Mouse (Mus musculus): ENCODE data around the gene Dhrs2. TPM values are rescaled to one million over a fixed set of nuclear protein-coding genes. Genes with fewer than 3 reads are reported as not detected.
A peak's percentile ranks its signal among the peaks of the same experiment; 100 is the strongest.

Gene Dhrs2
- polyA plus RNA-seq, 1 experiment from 2014 or later = 1.4 TPM

GRCm38 (mm10) chr14:55193876-55194635 lies 27.8 kb upstream of the Dhrs2 start:
- Histone ChIP-seq H3K4me1 (ENCODE audit: control insufficient read depth, insufficient read depth, low read depth, low read length) (peaks cover 10% of the 10 kb centered on the region), H3K9ac (ENCODE audit: low read depth, low read length) (no peak overlapping the region), H3K27ac (ENCODE audit: low read depth, low read length) (no peak overlapping the region), H3K4me3 (ENCODE audit: low read length) (no peak overlapping the region), H3K4me2 (ENCODE audit: low read length) (no peak overlapping the region), H3K9me3 (ENCODE audit: control insufficient read depth, low read length) (no peaks in the 10 kb centered on the region), H3K27me3 (replicated peaks; ENCODE audit: control insufficient read depth, insufficient read depth, low read length) (no peaks in the 10 kb centered on the region), H3K36me3 (ENCODE audit: control insufficient read depth, insufficient read depth, low read length) (no peaks in the 10 kb centered on the region)
- 71% methylated on average over 14 of the region's 14 CpGs for WGBS
- no peak for ATAC-seq

GRCm38 (mm10) chr14:55194786-55195185 lies 27.0 kb upstream of the Dhrs2 start:
- no peak overlapping the region for H3K4me2 ChIP-seq (ENCODE audit: low read length)
- no peaks in the 10 kb centered on the region for H3K27me3 ChIP-seq (replicated peaks; ENCODE audit: control insufficient read depth, insufficient read depth, low read length)
- H3K36me3 ChIP-seq (ENCODE audit: control insufficient read depth, insufficient read depth, low read length) = no peaks in the 10 kb centered on the region
- H3K9me3 ChIP-seq (ENCODE audit: control insufficient read depth, low read length) = no peaks in the 10 kb centered on the region
- no peak for ATAC-seq
- H3K9ac ChIP-seq (ENCODE audit: low read depth, low read length) = no peak overlapping the region
- H3K27ac ChIP-seq (ENCODE audit: low read depth, low read length) = no peak overlapping the region
- H3K4me3 ChIP-seq (ENCODE audit: low read length) = no peak overlapping the region
- peaks cover 3% of the 10 kb centered on the region for H3K4me1 ChIP-seq (ENCODE audit: control insufficient read depth, insufficient read depth, low read depth, low read length)
- WGBS = 59% methylated on average over 6 of the region's 6 CpGs

- no peaks in the 10 kb centered on the region for H3K9me3 ChIP-seq (ENCODE audit: control insufficient read depth, low read length)
- no peak for ATAC-seq
- no peak overlapping the region for H3K27ac ChIP-seq (ENCODE audit: low read depth, low read length)
- 80% methylated on average over 2 of the region's 2 CpGs for WGBS
- no peak overlapping the region for H3K9ac ChIP-seq (ENCODE audit: low read depth, low read length)
- no peaks in the 10 kb centered on the region; the same call in none of the 2 replicates for H3K4me1 ChIP-seq (ENCODE audit: control insufficient read depth, insufficient read depth, low read depth, low read length)
- no peaks in the 10 kb centered on the region for H3K27me3 ChIP-seq (replicated peaks; ENCODE audit: control insufficient read depth, insufficient read depth, low read length)
- no peaks in the 10 kb centered on the region for H3K36me3 ChIP-seq (ENCODE audit: control insufficient read depth, insufficient read depth, low read length)
- H3K4me3 ChIP-seq (ENCODE audit: low read length) = no peak overlapping the region
- no peak overlapping the region for H3K4me2 ChIP-seq (ENCODE audit: low read length)
Observed at GRCm38 (mm10) chr14:55197121-55197520, 24.7 kb upstream of the Dhrs2 start.

GRCm38 (mm10) chr14:55198187-55198586 lies 23.6 kb upstream of the Dhrs2 start:
- H3K27me3 ChIP-seq (replicated peaks; ENCODE audit: control insufficient read depth, insufficient read depth, low read length) = no peaks in the 10 kb centered on the region
- no peak overlapping the region for H3K9ac ChIP-seq (ENCODE audit: low read depth, low read length)
- H3K9me3 ChIP-seq (ENCODE audit: control insufficient read depth, low read length) = no peaks in the 10 kb centered on the region
- H3K4me3 ChIP-seq (ENCODE audit: low read length) = no peak overlapping the region
- H3K4me2 ChIP-seq (ENCODE audit: low read length) = no peak overlapping the region
- H3K4me1 ChIP-seq (ENCODE audit: control insufficient read depth, insufficient read depth, low read depth, low read length) = no peaks in the 10 kb centered on the region; the same call in none of the 2 replicates
- no peaks in the 10 kb centered on the region for H3K36me3 ChIP-seq (ENCODE audit: control insufficient read depth, insufficient read depth, low read length)
- WGBS = 93% methylated on average over 2 of the region's 2 CpGs
- no peak overlapping the region for H3K27ac ChIP-seq (ENCODE audit: low read depth, low read length)
- ATAC-seq = no peak

GRCm38 (mm10) chr14:55204544-55204943 lies 17.3 kb upstream of the Dhrs2 start:
- ATAC-seq = no peak
- WGBS = 81% methylated on average over 3 of the region's 3 CpGs

GRCm38 (mm10) chr14:55205045-55205750 lies 16.6 kb upstream of the Dhrs2 start:
- Histone ChIP-seq H3K27me3 (replicated peaks; ENCODE audit: control insufficient read depth, insufficient read depth, low read length) (no peaks in the 10 kb centered on the region), H3K4me2 (ENCODE audit: low read length) (no peak overlapping the region), H3K9me3 (ENCODE audit: control insufficient read depth, low read length) (no peaks in the 10 kb centered on the region), H3K4me1 (ENCODE audit: control insufficient read depth, insufficient read depth, low read depth, low read length) (peaks cover 11% of the 10 kb centered on the region), H3K36me3 (ENCODE audit: control insufficient read depth, insufficient read depth, low read length) (no peaks in the 10 kb centered on the region), H3K27ac (ENCODE audit: low read depth, low read length) (peak overlapping the region; percentile 29; the same call in 1 of the 2 replicates), H3K4me3 (ENCODE audit: low read length) (no peak overlapping the region), H3K9ac (ENCODE audit: low read depth, low read length) (no peak overlapping the region)
- 26% methylated on average over 3 of the region's 3 CpGs for WGBS
- ATAC-seq = peak; percentile 96

More at GRCm38 (mm10) chr14:55204544-55204943, 17.3 kb upstream of the Dhrs2 start:
- H3K4me3 ChIP-seq (ENCODE audit: low read length) = no peak overlapping the region
- no peaks in the 10 kb centered on the region for H3K27me3 ChIP-seq (replicated peaks; ENCODE audit: control insufficient read depth, insufficient read depth, low read length)
- no peaks in the 10 kb centered on the region for H3K36me3 ChIP-seq (ENCODE audit: control insufficient read depth, insufficient read depth, low read length)
- no peaks in the 10 kb centered on the region for H3K9me3 ChIP-seq (ENCODE audit: control insufficient read depth, low read length)
- peaks cover 11% of the 10 kb centered on the region for H3K4me1 ChIP-seq (ENCODE audit: control insufficient read depth, insufficient read depth, low read depth, low read length)
- peak overlapping the region; percentile 29; the same call in 1 of the 2 replicates for H3K27ac ChIP-seq (ENCODE audit: low read depth, low read length)
- no peak overlapping the region for H3K9ac ChIP-seq (ENCODE audit: low read depth, low read length)
- H3K4me2 ChIP-seq (ENCODE audit: low read length) = no peak overlapping the region

GRCm38 (mm10) chr14:55208306-55208705 lies 13.5 kb upstream of the Dhrs2 start:
- no peak for ATAC-seq
- H3K4me1 ChIP-seq (ENCODE audit: control insufficient read depth, insufficient read depth, low read depth, low read length) = peaks cover 11% of the 10 kb centered on the region

GRCm38 (mm10) chr14:55213621-55214020 lies 8.2 kb upstream of the Dhrs2 start:
- ATAC-seq = no peak
- 90% methylated on average over 3 of the region's 3 CpGs for WGBS
- no peak overlapping the region for H3K9ac ChIP-seq (ENCODE audit: low read depth, low read length)
- H3K4me3 ChIP-seq (ENCODE audit: low read length) = no peak overlapping the region
- H3K27me3 ChIP-seq (replicated peaks; ENCODE audit: control insufficient read depth, insufficient read depth, low read length) = no peaks in the 10 kb centered on the region
- H3K4me2 ChIP-seq (ENCODE audit: low read length) = no peak overlapping the region
- no peaks in the 10 kb centered on the region for H3K9me3 ChIP-seq (ENCODE audit: control insufficient read depth, low read length)
- H3K36me3 ChIP-seq (ENCODE audit: control insufficient read depth, insufficient read depth, low read length) = no peaks in the 10 kb centered on the region
- no peak overlapping the region for H3K27ac ChIP-seq (ENCODE audit: low read depth, low read length)
- H3K4me1 ChIP-seq (ENCODE audit: control insufficient read depth, insufficient read depth, low read depth, low read length) = no peaks in the 10 kb centered on the region

More at GRCm38 (mm10) chr14:55208306-55208705, 13.5 kb upstream of the Dhrs2 start:
- no peaks in the 10 kb centered on the region for H3K27me3 ChIP-seq (replicated peaks; ENCODE audit: control insufficient read depth, insufficient read depth, low read length)
- no peak overlapping the region for H3K4me3 ChIP-seq (ENCODE audit: low read length)
- no peak overlapping the region for H3K4me2 ChIP-seq (ENCODE audit: low read length)
- H3K9ac ChIP-seq (ENCODE audit: low read depth, low read length) = no peak overlapping the region
- no peaks in the 10 kb centered on the region for H3K36me3 ChIP-seq (ENCODE audit: control insufficient read depth, insufficient read depth, low read length)
- H3K9me3 ChIP-seq (ENCODE audit: control insufficient read depth, low read length) = no peaks in the 10 kb centered on the region
- 95% methylated on average over 2 of the region's 2 CpGs for WGBS
- no peak overlapping the region for H3K27ac ChIP-seq (ENCODE audit: low read depth, low read length)

- Histone ChIP-seq H3K27me3 (replicated peaks; ENCODE audit: control insufficient read depth, insufficient read depth, low read length) (no peaks in the 10 kb centered on the region), H3K27ac (ENCODE audit: low read depth, low read length) (no peak overlapping the region), H3K9ac (ENCODE audit: low read depth, low read length) (no peak overlapping the region), H3K4me1 (ENCODE audit: control insufficient read depth, insufficient read depth, low read depth, low read length) (no peaks in the 10 kb centered on the region), H3K36me3 (ENCODE audit: control insufficient read depth, insufficient read depth, low read length) (no peaks in the 10 kb centered on the region), H3K4me3 (ENCODE audit: low read length) (no peak overlapping the region), H3K9me3 (ENCODE audit: control insufficient read depth, low read length) (no peaks in the 10 kb centered on the region), H3K4me2 (ENCODE audit: low read length) (no peak overlapping the region)
- ATAC-seq = no peak
- WGBS = 62% methylated on average over 4 of the region's 4 CpGs
Observed at GRCm38 (mm10) chr14:55214507-55214906, 7.3 kb upstream of the Dhrs2 start.
